Mouse (Mus musculus): Measurements from ENCODE around the gene Uncx. TPM values are rescaled to one million over a fixed set of nuclear protein-coding genes. Genes with fewer than 3 reads are reported as not detected.

Gene Uncx
- polyA plus RNA-seq (2016; fragmentation: Nextera tagmentation; extraction: Ambion mirVana): not detected in 2 replicates

GRCm38 (mm10) chr5:139543214-139543613, at the start of gene Uncx:
Gene Uncx (plus strand): TSS chr5:139543494.
- peaks cover 11% of the 10 kb centered on the region; the same call in 1 of the 2 replicates for H3K4me1 ChIP-seq
- no peak within 1 kb of the TSS for H3K9ac ChIP-seq
- H3K27ac ChIP-seq: no peak within 1 kb of the TSS
- H3K9me3 ChIP-seq (replicated peaks): no peaks in the 10 kb centered on the region
- no peak for ATAC-seq
- no peak within 1 kb of the TSS; the same call in 1 of the 2 replicates for H3K4me3 ChIP-seq
- peak within 1 kb of the TSS; percentile 48 for H3K4me2 ChIP-seq
- H3K36me3 ChIP-seq: no peaks in the 10 kb centered on the region
- WGBS (ENCODE audit: insufficient replicate concordance): 3% methylated on average over 15 of the region's 15 CpGs
- peaks cover 100% of the 10 kb centered on the region for H3K27me3 ChIP-seq (replicated peaks)

- ATAC-seq: no peak
- WGBS (ENCODE audit: insufficient replicate concordance): 41% methylated on average over 5 of the region's 5 CpGs
- Histone ChIP-seq H3K27me3 (replicated peaks) (peaks cover 79% of the 10 kb centered on the region), H3K9ac (no peak overlapping the region), H3K4me1 (no peaks in the 10 kb centered on the region), H3K4me2 (no peak overlapping the region), H3K36me3 (no peaks in the 10 kb centered on the region), H3K4me3 (no peak overlapping the region), H3K9me3 (replicated peaks) (no peaks in the 10 kb centered on the region), H3K27ac (no peak overlapping the region)
Measured at GRCm38 (mm10) chr5:139493690-139494089, 49.6 kb upstream of the Uncx start.

- H3K27me3 ChIP-seq (replicated peaks): peaks cover 82% of the 10 kb centered on the region
- H3K9me3 ChIP-seq (replicated peaks): no peaks in the 10 kb centered on the region
- no peak overlapping the region for H3K9ac ChIP-seq
- no peak for ATAC-seq
- no peaks in the 10 kb centered on the region for H3K4me1 ChIP-seq
- H3K27ac ChIP-seq: no peak overlapping the region
- WGBS (ENCODE audit: insufficient replicate concordance): 41% methylated on average over 22 of the region's 22 CpGs
- H3K4me2 ChIP-seq: no peak overlapping the region
- H3K36me3 ChIP-seq: no peaks in the 10 kb centered on the region
- no peak overlapping the region for H3K4me3 ChIP-seq
Measured at GRCm38 (mm10) chr5:139495019-139495669, 48.1 kb upstream of the Uncx start.

- 43% methylated on average over 5 of the region's 5 CpGs for WGBS (ENCODE audit: insufficient replicate concordance)
- Histone ChIP-seq H3K36me3 (no peaks in the 10 kb centered on the region), H3K9ac (no peak overlapping the region), H3K4me3 (no peak overlapping the region), H3K9me3 (replicated peaks) (no peaks in the 10 kb centered on the region), H3K27ac (no peak overlapping the region), H3K27me3 (replicated peaks) (peaks cover 67% of the 10 kb centered on the region), H3K4me2 (no peak overlapping the region), H3K4me1 (no peaks in the 10 kb centered on the region)
- ATAC-seq: no peak
Measured at GRCm38 (mm10) chr5:139496939-139497338, 46.4 kb upstream of the Uncx start.

GRCm38 (mm10) chr5:139498791-139499190, 44.5 kb upstream of the Uncx start:
- no peak overlapping the region for H3K4me2 ChIP-seq
- no peak for ATAC-seq
- H3K4me1 ChIP-seq: no peaks in the 10 kb centered on the region
- no peak overlapping the region for H3K9ac ChIP-seq
- no peak overlapping the region for H3K4me3 ChIP-seq
- no peaks in the 10 kb centered on the region for H3K9me3 ChIP-seq (replicated peaks)
- peaks cover 68% of the 10 kb centered on the region for H3K27me3 ChIP-seq (replicated peaks)
- WGBS (ENCODE audit: insufficient replicate concordance): 39% methylated on average over 5 of the region's 5 CpGs
- no peak overlapping the region for H3K27ac ChIP-seq
- no peaks in the 10 kb centered on the region for H3K36me3 ChIP-seq

GRCm38 (mm10) chr5:139502281-139502680, 41.0 kb upstream of the Uncx start:
- Histone ChIP-seq H3K4me2 (no peak overlapping the region), H3K4me1 (no peaks in the 10 kb centered on the region), H3K9me3 (replicated peaks) (no peaks in the 10 kb centered on the region), H3K27me3 (replicated peaks) (peaks cover 62% of the 10 kb centered on the region), H3K9ac (no peak overlapping the region), H3K4me3 (no peak overlapping the region), H3K27ac (no peak overlapping the region), H3K36me3 (no peaks in the 10 kb centered on the region)
- 69% methylated on average over 14 of the region's 14 CpGs for WGBS (ENCODE audit: insufficient replicate concordance)
- ATAC-seq: no peak

- Histone ChIP-seq H3K27ac (no peak overlapping the region), H3K9me3 (replicated peaks) (no peaks in the 10 kb centered on the region), H3K4me1 (no peaks in the 10 kb centered on the region), H3K4me3 (no peak overlapping the region), H3K4me2 (no peak overlapping the region), H3K27me3 (replicated peaks) (peaks cover 51% of the 10 kb centered on the region), H3K36me3 (no peaks in the 10 kb centered on the region), H3K9ac (no peak overlapping the region)
- no peak for ATAC-seq
- 3% methylated on average over 12 of the region's 14 CpGs for WGBS (ENCODE audit: insufficient replicate concordance)
Measured at GRCm38 (mm10) chr5:139505073-139505606, 38.2 kb upstream of the Uncx start.

GRCm38 (mm10) chr5:139506207-139506606, 37.1 kb upstream of the Uncx start:
- 11% methylated on average over 5 of the region's 5 CpGs for WGBS (ENCODE audit: insufficient replicate concordance)
- no peak for ATAC-seq

GRCm38 (mm10) chr5:139510682-139511366, 32.5 kb upstream of the Uncx start:
- peaks cover 52% of the 10 kb centered on the region for H3K27me3 ChIP-seq (replicated peaks)
- no peak overlapping the region for H3K4me3 ChIP-seq
- no peak overlapping the region for H3K4me2 ChIP-seq
- H3K27ac ChIP-seq: no peak overlapping the region
- no peak overlapping the region for H3K9ac ChIP-seq
- H3K9me3 ChIP-seq (replicated peaks): no peaks in the 10 kb centered on the region
- ATAC-seq: no peak
- H3K36me3 ChIP-seq: no peaks in the 10 kb centered on the region
- WGBS (ENCODE audit: insufficient replicate concordance): 18% methylated on average over 17 of the region's 17 CpGs
- peaks cover 7% of the 10 kb centered on the region; the same call in 1 of the 2 replicates for H3K4me1 ChIP-seq

More at GRCm38 (mm10) chr5:139506207-139506606, 37.1 kb upstream of the Uncx start:
- Histone ChIP-seq H3K9ac (no peak overlapping the region), H3K4me2 (no peak overlapping the region), H3K4me1 (peaks cover 4% of the 10 kb centered on the region; the same call in 1 of the 2 replicates), H3K36me3 (no peaks in the 10 kb centered on the region), H3K9me3 (replicated peaks) (no peaks in the 10 kb centered on the region), H3K4me3 (no peak overlapping the region), H3K27ac (no peak overlapping the region), H3K27me3 (replicated peaks) (peaks cover 62% of the 10 kb centered on the region)

GRCm38 (mm10) chr5:139512201-139512600, 31.1 kb upstream of the Uncx start:
- peaks cover 7% of the 10 kb centered on the region; the same call in 1 of the 2 replicates for H3K4me1 ChIP-seq
- H3K27ac ChIP-seq: no peak overlapping the region
- WGBS (ENCODE audit: insufficient replicate concordance): 75% methylated on average over 4 of the region's 4 CpGs
- no peaks in the 10 kb centered on the region for H3K9me3 ChIP-seq (replicated peaks)
- no peak for ATAC-seq
- H3K9ac ChIP-seq: no peak overlapping the region
- no peaks in the 10 kb centered on the region for H3K36me3 ChIP-seq
- no peak overlapping the region for H3K4me2 ChIP-seq
- H3K4me3 ChIP-seq: no peak overlapping the region
- H3K27me3 ChIP-seq (replicated peaks): peaks cover 47% of the 10 kb centered on the region

- Histone ChIP-seq H3K9ac (no peak overlapping the region), H3K4me1 (peaks cover 2% of the 10 kb centered on the region; the same call in 1 of the 2 replicates), H3K27ac (no peak overlapping the region), H3K4me3 (no peak overlapping the region), H3K36me3 (no peaks in the 10 kb centered on the region), H3K4me2 (no peak overlapping the region), H3K27me3 (replicated peaks) (peaks cover 56% of the 10 kb centered on the region), H3K9me3 (replicated peaks) (no peaks in the 10 kb centered on the region)
- 38% methylated on average over 11 of the region's 11 CpGs for WGBS (ENCODE audit: insufficient replicate concordance)
- ATAC-seq: no peak
Measured at GRCm38 (mm10) chr5:139516281-139516680, 27.0 kb upstream of the Uncx start.
